Mouse (Mus musculus) brain, adult 2 months (tissue): ENCODE data around the gene 9130213A22Rik.

Source experiments
- DNase-seq: peaks from one replicate; pipeline ENCODE4 v3.0.0; 2011; ENCODE audit warnings: low read depth, low spot score

The 9130213A22Rik gene

GRCm38 (mm10) chr11:69123693-69124497 is 1.5 kb upstream of the 9130213A22Rik start:
- peak; percentile 93 for DNase-seq

- DNase-seq, result peak; percentile 95
These were observed 785 bp upstream of the 9130213A22Rik start for GRCm38 (mm10) chr11:69123056-69123692.

GRCm38 (mm10) chr11:69121741-69122335 is 551 bp downstream of the 9130213A22Rik start:
- peak; percentile 47 for DNase-seq

GRCm38 (mm10) chr11:69121001-69121740 is 1.2 kb downstream of the 9130213A22Rik start:
- peak; percentile 41 for DNase-seq

GRCm38 (mm10) chr11:69120221-69121000 is 2.0 kb downstream of the 9130213A22Rik start, which contains the start of gene Hes7:
Hes7 (plus strand) TSS chr11:69120404.
- DNase-seq, result no peak

- DNase-seq, result no peak
These were observed 2.8 kb downstream of the 9130213A22Rik start for GRCm38 (mm10) chr11:69119446-69120155.

GRCm38 (mm10) chr11:69118765-69119164 is 3.6 kb downstream of the 9130213A22Rik start:
- DNase-seq, result peak; percentile 92

- peak; percentile 75 for DNase-seq
These were observed 4.4 kb downstream of the 9130213A22Rik start for GRCm38 (mm10) chr11:69117737-69118695.

GRCm38 (mm10) chr11:69116843-69117242 is 5.5 kb downstream of the 9130213A22Rik start:
- DNase-seq, result no peak

GRCm38 (mm10) chr11:69114621-69115020 is 7.8 kb downstream of the 9130213A22Rik start:
- no peak for DNase-seq

- no peak for DNase-seq
These were observed 8.4 kb downstream of the 9130213A22Rik start for GRCm38 (mm10) chr11:69114018-69114417.

- peak; percentile 83 for DNase-seq
These were observed 10.5 kb downstream of the 9130213A22Rik start for GRCm38 (mm10) chr11:69111865-69112264.

- DNase-seq, result no peak
These were observed 11.2 kb downstream of the 9130213A22Rik start for GRCm38 (mm10) chr11:69111051-69111810.

GRCm38 (mm10) chr11:69110319-69111046 is 11.9 kb downstream of the 9130213A22Rik start:
- peak; percentile 87 for DNase-seq

GRCm38 (mm10) chr11:69109032-69109900 is 13.1 kb downstream of the 9130213A22Rik start:
- DNase-seq, result no peak

GRCm38 (mm10) chr11:69108223-69108622 is 14.2 kb downstream of the 9130213A22Rik start:
- DNase-seq, result no peak

GRCm38 (mm10) chr11:69107676-69108075 is 14.7 kb downstream of the 9130213A22Rik start:
- DNase-seq, result no peak
